Mouse (Mus musculus): Measurements from ENCODE around the gene Unc13d.
"Not testable (repeated sequence)": the region's sequence is repeated elsewhere in the genome, so short reads cannot be mapped to it uniquely, and the experiment has no call there.

Gene Unc13d

DNA sequence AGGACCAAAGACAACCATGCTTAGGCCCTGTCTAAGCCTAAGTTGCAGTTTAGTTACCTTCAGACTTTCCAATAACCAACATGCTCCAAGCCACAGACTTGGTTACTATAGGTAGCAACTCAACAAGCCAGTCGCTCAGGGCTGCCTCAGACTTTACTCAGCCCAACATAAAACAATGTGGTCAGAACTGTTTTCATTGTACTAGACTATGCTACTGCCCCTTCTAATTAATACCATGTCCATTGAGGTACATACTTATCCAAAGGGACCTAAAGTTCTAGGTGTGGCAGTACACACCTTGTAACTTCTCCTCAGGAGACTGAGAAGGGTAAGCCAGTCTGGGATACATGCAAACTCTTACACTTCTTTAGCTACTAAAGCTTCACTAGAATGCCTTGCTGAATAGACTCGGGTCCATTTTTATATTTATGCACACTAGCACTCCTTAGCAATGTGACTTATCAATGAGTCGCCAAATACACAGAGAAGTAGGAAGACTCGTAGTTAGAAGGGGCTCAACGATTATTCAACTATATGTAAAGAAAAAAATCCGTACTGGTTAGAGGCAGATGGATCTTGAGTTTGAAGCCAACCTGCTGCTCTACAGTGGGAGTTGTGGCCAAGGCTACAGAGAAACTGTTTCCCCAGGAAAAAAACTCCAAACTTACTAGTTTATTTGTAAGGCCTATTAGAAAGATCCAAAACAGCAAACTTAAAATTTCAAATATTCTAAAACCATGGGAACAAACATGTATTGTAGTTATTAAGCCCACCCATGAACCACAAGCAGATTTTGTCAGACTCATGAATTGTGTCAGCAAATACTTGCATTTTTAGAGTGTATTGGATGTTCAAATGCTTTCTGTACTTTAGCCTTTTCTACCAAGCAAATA lies 56.2 kb downstream of the Unc13d start:
- DNase-seq (ENCODE audit: low read depth, low spot score), result no peak

DNA sequence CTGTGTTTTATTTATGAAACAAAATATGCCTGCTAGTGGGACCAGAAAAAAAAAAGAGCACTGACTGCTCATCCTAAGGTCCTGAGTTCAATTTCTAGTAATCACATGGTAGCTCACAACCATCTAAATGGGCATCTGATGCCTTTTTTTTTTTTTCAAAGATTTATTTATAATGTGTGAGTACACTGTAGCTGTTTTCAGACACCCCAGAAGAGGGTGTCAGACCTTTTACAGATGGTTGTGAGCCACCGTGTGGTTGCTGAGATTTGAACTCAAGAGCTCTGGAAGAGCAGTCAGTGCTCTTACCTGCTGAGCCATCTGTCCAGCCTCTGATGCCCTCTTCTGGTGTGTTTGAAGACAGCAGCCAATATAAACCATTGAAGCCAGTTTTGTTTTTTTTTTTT lies 57.2 kb downstream of the Unc13d start:
- DNase-seq (ENCODE audit: low read depth, low spot score), result no peak

GRCm38 (mm10) chr11:116019976-116020411 lies 57.8 kb downstream of the Unc13d start:
- DNase-seq (ENCODE audit: low read depth, low spot score), result no peak

- DNase-seq (ENCODE audit: low read depth, low spot score), result no peak
Measured at GRCm38 (mm10) chr11:116019360-116019791, 58.4 kb downstream of the Unc13d start.

GRCm38 (mm10) chr11:116018867-116019266 lies 58.9 kb downstream of the Unc13d start:
- not testable (repeated sequence) for DNase-seq (ENCODE audit: low read depth, low spot score)

DNA sequence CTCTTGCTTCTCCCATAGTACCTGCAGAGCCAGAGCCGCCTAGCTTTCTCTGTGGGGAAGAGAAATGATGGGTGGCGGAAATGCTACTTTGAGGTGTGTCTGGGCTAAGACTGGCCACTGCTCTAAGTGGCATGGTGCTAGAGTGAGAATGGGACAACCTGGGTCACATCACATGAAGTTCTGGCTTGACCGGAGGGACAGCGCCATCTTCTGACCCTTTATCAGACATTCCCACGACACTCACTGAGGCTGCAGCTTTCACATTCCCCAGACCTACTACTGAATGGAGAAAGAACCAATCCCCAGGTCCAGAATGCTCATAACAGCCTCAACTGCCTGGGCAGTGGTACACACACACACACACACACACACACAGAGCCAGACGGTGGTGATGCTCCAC lies 59.7 kb downstream of the Unc13d start:
- no peak for DNase-seq (ENCODE audit: low read depth, low spot score)

GRCm38 (mm10) chr11:116014821-116015220 lies 62.9 kb downstream of the Unc13d start:
- no peak for DNase-seq (ENCODE audit: low read depth, low spot score)

DNA sequence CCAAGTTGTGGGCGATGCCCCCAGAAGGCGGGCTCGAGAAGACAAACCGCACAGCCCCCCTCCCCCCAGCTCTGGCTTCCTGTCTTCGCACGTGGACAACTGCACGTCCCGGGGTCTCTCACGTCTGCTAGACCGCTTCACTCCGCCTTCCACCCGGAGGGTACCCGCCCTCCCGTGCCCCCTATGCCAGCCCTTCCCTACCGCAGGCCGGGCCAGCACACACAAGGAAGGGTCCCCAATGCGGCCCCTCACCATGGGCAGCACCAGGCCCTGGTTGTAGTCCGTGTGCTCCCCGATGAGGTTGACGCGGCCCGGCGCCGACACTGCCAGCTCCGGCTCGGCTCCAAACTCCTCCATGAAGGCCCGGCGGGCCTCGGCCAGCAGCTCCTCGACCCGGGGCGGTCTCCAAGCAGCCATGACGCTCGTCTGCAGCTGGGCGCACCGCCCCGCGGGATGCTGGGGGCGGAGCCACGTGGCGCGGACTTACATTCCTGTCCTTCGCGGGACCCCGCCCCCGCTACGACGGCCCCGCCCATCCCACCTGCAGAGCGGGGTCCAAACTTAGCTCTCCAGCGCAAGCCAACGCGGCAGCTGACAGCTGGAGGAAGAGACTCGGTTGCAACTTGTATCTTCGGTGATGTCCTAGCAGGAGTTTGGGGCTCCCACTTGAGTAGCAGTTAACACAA lies 65.4 kb downstream of the Unc13d start, which contains the start of gene Galk1:
Galk1 (minus strand) TSS at position 458 of the 686 bp plus-strand sequence.
- no peak for DNase-seq (ENCODE audit: low read depth, low spot score)

All from brain, embryonic 18.5 days (tissue).